Mouse (Mus musculus): ENCODE data around the gene Morc1.

The Morc1 gene

GRCm38 (mm10) chr16:48623447-48623846 lies 192.4 kb downstream of the Morc1 start:
- DNase-seq (ENCODE audit: extremely low spot score, low read depth, low spot score) = no peak

- DNase-seq (ENCODE audit: extremely low spot score, low read depth, low spot score) = no peak
These were observed 195.1 kb downstream of the Morc1 start for GRCm38 (mm10) chr16:48626186-48626585.

GRCm38 (mm10) chr16:48627296-48627695 lies 196.3 kb downstream of the Morc1 start:
- no peak for DNase-seq (ENCODE audit: extremely low spot score, low read depth, low spot score)

- no peak for DNase-seq (ENCODE audit: extremely low spot score, low read depth, low spot score)
These were observed 198.7 kb downstream of the Morc1 start for GRCm38 (mm10) chr16:48629710-48630109.

- no peak for DNase-seq (ENCODE audit: extremely low spot score, low read depth, low spot score)
These were observed 199.4 kb downstream of the Morc1 start for GRCm38 (mm10) chr16:48630466-48630865.

- no peak for DNase-seq (ENCODE audit: extremely low spot score, low read depth, low spot score)
These were observed 201.3 kb downstream of the Morc1 start for GRCm38 (mm10) chr16:48632351-48632750.

- DNase-seq (ENCODE audit: extremely low spot score, low read depth, low spot score) = no peak
These were observed 215.2 kb downstream of the Morc1 start for GRCm38 (mm10) chr16:48646246-48646645.

GRCm38 (mm10) chr16:48671696-48672095 lies 240.7 kb downstream of the Morc1 start:
- no peak for DNase-seq (ENCODE audit: extremely low spot score, low read depth, low spot score)

GRCm38 (mm10) chr16:48672664-48673063 lies 241.6 kb downstream of the Morc1 start:
- no peak for DNase-seq (ENCODE audit: extremely low spot score, low read depth, low spot score)

- peak; percentile 44 for DNase-seq (ENCODE audit: extremely low spot score, low read depth, low spot score)
These were observed 244.6 kb downstream of the Morc1 start for GRCm38 (mm10) chr16:48675607-48676006.

GRCm38 (mm10) chr16:48676205-48676604 lies 245.2 kb downstream of the Morc1 start:
- no peak for DNase-seq (ENCODE audit: extremely low spot score, low read depth, low spot score)

- no peak for DNase-seq (ENCODE audit: extremely low spot score, low read depth, low spot score)
These were observed 246.3 kb downstream of the Morc1 start for GRCm38 (mm10) chr16:48677381-48677780.

GRCm38 (mm10) chr16:48678029-48678428 lies 247.0 kb downstream of the Morc1 start:
- DNase-seq (ENCODE audit: extremely low spot score, low read depth, low spot score) = no peak
